Mouse (Mus musculus) layer of hippocampus, adult 9-11 months (tissue): Measurements from ENCODE around the gene Npas3.

Experiments
- DNase-seq: peaks from one replicate; pipeline ENCODE4 v3.0.0; 2022

The Npas3 gene

DNA sequence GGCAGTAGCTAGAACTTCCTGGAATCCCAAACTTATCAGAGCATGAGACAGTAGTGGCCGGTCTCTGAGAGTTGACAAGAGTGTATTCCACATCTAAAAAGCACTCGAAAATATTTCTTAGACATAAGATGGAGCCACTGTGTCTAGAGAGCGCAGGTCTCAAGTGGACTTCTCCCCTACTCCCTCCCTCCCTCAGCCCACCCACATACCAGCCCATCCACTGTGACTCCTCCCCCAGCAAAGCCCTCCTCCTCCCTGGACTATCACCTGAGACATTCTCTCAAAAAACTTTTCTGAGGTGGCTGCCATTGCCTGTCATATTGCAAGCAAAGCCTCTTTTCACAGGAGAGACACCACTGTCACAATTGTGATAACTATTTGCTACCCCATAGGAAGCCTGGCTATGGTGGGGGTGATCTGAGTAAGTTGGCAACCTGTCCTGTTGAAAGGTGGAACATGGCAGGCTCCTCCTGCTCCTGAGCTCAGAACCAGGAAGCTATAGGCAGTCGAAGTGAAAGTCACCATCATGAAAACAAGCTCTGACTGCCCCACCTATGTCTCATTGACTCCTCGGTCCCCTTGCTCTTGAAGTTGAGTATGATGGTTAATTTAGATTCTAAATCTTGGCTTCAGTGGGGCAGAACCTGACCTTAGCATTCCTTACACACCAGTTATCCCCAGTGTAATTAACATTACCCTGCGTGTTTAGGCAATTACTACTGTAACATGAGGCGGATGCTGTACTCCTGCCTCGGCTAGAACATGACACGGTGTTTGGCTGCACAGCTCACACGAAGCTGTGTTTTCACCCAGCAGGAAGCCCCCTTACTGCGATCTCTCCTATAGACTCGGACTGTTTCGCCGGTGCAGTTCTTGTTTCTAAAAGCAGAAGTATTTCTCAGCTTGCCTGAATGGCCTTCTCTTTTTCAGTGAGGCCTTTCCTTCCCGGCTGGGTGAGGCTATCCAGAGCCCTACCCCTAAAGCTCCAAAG is 751.5 kb downstream of the Npas3 start:
- DNase-seq = no peak

DNA sequence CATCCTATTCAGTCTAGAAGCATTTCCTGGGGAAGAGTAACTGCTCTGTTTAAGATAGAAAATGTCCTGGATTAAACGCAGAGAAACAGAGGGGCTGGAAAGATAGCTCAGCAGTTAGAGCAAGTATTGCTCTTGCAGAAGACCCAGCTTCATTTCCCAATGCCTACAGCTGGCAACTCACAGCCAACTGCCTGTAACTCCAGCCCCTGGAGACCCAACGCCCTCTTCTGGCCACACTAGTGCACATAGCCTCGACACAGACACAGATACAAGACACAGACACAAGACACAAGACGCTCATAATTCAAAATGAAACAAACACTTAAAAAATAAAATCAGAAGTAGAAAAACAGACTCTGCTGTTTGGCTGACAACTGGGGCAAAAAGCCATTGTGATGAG is 754.0 kb downstream of the Npas3 start:
- DNase-seq = no peak

DNA sequence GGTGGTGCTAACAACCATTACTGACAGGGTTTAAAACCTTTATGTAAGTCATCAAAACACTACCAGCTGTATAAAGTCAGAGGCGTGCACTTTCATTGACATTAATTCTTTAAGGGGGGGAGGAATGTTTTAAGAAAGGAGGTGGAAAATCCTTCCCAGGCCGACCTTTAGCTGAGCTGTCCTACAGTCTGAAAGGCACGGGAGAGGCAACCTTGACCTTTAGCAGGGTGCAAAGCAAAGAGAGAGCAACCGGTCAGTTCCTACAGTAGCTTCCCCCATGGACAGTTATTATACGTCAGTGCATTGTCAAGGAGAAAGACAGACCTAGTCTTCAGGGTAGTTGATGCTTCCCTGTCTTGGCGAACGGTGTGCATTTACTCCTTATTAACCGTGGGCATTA is 756.1 kb downstream of the Npas3 start:
- no peak for DNase-seq

DNA sequence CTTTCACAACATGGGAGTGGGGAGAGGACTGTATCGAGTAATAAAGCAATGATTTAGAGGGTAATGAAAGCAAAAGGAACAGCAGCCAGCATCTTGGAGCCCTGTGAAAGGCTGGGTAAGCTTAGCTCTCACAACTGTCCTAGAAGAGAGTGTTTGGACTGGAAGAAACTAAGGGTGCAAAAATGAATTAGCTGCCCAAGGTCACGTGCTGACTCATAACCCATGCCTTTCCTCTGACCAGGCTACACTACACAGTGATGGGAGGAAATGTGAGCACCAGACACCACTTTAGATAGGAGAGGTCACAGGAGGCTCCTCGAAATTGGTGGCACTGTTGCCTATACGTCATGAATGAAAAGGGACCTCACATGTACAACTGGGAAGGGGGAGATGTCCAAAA is 757.1 kb downstream of the Npas3 start:
- DNase-seq = no peak

DNA sequence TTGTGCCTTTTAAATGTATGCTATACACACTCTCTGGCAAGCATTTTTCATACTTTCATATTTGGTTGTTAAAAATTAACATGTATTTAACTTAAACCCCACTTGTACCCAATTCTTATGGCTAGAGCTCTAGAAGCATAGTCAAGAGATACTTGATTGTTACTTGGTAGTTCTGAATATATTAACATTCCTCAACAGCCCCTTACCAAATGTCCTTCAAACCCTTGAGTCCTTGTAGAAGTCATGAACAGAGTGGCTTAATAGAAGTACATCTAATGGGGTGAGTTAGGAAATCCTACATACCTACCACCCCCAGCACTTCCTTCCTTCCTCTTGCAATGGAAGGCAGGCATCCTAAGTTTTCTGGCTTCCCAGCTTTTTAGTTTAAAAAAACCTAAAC is 766.8 kb downstream of the Npas3 start:
- DNase-seq = no peak

DNA sequence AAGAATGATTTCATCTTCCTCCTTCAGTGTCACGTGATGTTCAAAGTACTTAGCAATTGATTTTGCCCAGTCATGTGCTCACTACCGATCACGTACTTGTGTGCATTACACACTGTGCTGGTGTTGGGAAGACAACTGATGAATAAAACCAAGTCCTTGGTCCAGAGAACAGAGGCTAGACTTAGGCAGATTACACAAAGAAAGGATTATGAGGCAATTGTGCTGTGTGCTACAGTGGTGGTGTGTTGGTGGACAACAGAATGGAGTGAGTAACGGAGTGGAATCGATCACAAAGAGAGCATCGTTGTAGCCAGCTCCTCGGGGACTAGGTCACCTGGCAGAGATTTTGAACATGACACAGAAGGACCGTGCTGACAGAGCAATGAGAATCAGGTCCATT is 769.5 kb downstream of the Npas3 start:
- no peak for DNase-seq

DNA sequence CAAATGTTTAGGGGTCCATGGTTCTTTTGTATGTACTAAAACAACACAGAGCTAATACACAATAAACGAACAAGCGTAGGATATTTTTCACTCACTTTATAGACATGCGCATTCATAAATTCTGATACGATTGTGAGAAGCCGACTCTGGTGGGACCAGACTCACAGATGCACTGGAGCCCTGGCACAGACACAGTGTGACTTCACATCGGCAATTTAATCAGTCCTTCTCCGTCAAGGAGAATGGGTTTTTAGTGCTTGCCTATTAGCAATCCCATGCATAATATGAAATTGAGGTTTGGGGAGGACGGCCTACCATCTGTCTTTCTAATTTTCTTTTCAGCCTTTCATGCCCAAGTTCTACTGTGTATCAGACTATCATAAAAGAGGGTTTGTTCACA is 771.5 kb downstream of the Npas3 start:
- no peak for DNase-seq

DNA sequence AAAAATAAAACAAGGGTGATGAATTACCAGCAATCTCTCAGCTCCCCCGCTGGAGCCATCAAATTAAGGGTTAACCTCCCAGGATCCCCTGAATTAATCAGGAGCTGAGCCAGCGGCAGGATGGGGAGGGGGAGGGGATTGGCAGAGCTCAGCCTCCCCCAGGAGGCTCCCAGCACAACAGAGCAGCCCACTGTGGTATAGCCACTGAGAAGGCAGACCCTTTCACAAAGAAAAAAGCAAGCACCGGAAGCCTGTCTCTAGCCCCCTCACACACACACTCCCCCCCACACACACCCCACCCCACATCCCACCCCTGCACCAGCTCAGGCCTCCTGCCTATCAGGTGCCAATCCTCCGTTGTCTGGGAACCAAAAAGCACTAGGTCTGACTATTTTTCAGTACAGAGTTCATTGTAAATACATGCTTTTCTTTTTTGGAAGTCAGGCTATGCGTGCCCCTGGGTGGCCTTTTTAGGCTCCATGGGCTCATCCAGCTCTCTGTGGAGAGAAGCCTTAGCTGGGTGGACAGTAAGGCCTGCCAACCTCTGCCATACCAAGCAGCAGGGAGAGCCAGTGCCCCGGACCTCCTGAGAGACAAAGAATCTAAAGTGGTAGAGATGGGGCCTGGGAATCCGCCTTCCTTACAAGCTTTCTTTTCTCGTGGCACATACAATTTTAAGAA is 786.3 kb downstream of the Npas3 start:
- no peak for DNase-seq

DNA sequence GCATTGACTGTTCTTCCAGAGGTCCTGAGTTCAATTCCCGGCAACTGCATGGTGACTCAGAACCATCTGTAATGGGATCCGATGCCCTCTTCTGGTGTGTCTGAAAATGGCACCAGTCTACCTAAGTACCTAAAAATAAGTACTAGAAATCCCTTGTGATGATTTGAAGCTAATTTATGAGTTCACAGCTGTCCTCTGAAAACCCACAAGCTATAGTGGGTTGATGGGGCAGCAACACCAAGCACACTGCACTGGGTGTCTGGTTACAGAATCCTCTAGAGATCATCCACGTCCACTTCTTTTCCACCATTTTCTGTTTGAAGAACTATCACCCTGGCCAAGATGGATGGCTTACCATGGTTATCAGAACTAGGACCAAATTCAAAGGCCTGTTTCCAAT is 789.1 kb downstream of the Npas3 start:
- DNase-seq = no peak

DNA sequence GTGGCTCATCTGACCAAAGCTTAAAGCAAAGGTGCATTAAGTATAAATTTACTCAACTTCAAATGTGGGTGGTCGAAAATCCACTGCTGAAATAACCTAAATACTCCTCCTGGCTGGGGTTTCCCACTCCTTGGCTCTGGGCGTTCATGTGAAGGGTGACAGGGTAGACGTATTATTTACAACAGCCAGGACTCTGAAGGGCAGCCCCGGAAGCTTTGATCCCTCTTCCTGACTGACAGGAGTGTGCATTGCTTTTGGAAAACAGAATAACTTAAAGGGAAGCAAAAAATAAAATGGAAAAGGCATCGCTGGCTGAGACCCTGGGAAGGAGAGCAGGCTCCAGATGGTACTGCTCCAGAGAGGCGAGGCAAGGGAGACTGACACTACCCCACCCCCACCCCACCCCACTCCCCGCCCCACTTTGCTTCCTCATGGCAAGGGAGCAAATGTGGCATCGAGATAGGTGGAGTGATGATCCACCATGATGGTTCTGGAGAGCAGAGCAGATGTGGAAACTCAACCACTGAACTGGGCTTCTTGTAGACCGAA is 794.6 kb downstream of the Npas3 start:
- DNase-seq = no peak

DNA sequence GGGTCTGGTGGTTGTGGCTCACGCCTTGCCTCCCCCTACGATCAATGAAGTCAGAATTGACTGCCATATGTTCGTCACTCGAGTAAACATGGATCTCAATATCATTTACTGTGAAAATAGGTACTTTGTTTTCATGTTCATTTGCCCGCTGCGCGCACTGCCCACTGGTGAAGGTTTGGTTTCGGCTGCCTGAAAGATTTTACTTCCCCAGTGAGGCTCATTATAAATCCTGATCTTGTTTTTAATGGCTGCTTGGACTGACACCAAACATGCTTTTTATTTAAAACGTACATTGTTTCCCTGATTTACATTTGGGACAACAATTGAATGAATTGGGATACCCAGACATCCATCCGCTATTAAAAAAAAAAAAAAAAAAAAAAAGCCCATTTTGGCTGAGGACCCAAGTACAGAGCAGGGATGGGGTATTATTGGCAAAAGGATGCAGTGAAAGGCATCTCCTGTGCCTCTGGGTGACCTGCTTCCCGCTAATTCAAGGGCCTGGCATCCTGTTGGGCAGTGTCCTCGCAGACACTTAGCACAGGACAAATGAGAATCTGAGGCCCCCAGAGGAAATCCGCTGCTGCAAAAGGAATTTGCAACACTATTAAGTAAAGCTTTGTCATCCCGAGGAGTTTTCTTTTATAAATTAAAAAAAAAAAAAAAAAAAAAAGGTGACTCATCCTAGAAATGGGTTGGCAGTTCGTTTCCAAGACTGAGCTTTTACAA is 796.3 kb downstream of the Npas3 start:
- no peak for DNase-seq

DNA sequence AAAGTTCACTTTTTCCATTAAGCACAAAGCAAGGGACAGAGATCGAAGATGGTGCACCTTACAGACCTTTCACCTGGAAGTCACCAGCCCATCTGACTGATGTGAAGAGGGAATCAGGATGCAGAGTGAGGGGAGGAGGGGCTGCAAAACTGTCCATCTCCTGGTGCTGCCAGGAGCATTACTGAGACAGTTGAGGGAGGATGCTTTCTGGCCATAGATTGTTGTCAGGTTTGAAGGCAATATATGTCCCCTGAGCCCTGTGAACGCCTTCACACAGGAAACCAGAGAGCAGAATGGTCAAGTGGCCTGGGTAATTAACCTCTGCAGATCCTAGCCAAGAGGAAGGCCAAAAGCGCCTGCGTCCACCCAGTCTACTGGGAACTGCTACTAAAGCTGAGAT is 796.9 kb downstream of the Npas3 start:
- no peak for DNase-seq

DNA sequence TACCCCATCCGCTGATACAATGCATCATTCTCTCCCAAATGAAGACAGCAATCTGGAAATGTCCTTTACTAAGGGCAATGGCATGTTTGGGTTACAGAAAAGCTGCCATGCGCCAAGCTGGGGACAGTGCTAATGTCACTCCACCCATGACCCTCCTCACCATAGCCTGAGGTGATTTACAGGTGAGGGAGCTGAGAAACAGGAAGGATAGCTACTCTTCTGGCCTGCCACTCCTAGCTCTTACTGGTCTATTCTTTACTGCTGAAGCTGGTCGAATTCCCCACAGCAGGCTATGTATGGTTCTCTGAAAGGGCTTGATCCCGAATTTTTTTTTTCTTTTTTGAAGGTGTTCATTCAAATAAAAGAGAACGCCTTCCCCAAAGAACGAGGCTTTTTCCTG is 798.3 kb downstream of the Npas3 start:
- DNase-seq = no peak

DNA sequence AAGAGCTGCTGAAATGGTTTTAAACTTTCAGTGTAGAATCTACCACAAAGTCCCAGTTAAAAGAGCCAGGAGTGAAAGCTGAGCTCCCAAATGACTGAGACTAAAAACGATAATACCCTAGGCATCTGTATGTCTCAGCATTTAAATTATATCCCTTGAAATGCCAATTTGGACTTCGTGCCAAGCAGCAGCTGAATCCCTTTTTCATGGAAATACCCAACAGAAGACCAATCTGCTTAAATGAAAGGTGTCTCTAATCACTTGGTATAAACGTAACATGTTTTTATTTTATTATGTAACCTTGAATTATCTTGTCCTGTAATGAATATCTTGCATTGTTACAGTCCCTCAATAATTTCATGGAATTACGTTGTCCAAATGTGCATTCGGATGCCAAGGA is 799.6 kb downstream of the Npas3 start:
- no peak for DNase-seq

DNA sequence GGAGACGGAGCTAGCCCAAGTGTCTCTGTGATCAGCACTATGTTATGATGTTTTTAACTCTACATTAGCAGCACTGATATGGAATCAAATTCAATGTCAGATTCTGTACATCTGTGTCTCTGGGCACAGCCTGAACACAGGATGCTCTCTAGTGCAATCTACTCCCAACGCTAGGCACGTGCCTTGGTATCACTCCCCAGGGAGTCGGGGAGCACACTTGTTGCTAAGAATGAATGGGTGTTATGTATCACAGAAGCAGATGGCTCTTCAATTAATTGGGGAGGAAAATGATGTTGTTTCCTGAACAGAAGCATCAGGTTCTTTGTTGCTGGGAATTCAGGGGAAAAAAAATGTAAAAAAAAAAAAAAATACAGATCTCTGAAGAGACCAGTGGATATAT is 801.4 kb downstream of the Npas3 start:
- peak; percentile 32 for DNase-seq

DNA sequence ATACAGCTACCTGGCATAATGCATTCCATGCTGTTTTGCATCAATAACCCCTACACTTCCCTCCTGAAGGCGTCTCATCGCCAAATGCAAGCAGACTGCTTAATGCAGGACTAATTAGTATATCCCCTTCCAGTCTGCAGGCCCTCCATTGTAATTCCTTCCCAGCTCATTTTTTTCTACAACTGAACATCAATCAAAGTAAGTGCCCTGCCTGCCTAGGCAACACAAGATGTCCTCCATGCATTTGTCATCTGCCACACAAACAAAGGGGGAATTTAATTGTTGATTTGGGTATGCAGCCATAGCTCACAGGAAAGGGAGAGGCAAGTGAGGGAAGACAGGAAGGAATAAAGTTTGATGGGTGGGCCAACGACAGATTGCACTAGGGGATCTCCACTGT is 804.5 kb downstream of the Npas3 start:
- no peak for DNase-seq

DNA sequence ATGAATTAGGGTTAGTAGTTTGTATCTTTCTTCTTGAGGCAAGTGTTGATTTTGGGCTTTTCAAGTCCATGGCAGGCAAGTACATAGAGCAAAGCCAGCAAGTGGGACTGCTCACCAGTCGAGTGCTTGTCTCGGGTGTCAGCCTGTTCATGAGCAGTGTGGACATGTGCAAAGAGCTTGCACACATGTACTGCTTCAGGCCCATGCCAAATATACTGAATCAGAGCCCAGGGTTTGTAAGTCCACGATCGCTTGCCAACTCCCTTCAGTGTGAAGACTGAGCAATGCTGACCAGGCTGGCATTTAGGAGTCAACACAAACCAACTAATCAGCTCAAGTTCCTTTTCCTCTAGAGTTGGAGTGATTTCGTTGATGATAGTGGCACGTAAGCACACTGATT is 805.1 kb downstream of the Npas3 start:
- no peak for DNase-seq

DNA sequence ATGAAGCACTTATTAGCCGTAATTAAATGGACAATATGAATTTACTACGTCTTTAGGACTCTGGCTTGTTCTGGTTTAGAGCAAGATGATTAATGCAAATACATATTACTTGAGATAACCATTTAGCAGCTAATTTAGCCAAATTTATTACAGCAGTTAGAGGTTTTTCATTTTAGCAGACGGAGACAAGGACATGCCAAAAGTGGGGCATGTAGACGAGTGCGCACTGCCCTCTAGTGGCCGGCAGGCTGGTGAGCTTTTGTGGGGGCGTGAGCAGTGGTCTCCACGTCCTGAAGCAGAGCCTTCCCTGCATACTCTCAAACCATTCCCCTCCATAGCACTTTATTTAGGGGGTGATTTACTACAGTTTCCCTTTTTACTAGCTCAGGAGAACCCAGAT is 812.3 kb downstream of the Npas3 start:
- DNase-seq = peak; percentile 45

DNA sequence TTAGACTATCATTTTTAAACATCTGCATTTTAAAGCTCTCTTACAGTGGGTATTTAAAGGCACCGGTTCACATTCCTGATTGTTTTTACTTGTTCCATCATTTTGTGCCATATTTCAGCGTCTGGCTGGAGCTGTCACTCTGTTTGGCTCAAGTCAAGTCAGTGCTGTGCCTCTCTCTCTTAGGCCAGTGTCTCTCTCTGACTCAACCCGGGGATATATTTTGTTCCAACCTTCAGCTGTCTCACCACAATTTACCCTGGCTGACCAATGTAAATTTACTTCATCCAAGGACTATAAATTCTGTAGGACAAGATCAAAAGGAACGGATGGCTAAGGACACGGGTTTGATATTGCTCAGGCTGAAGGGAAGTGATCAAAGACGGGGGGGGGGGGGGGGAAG is 812.7 kb downstream of the Npas3 start:
- no peak for DNase-seq

DNA sequence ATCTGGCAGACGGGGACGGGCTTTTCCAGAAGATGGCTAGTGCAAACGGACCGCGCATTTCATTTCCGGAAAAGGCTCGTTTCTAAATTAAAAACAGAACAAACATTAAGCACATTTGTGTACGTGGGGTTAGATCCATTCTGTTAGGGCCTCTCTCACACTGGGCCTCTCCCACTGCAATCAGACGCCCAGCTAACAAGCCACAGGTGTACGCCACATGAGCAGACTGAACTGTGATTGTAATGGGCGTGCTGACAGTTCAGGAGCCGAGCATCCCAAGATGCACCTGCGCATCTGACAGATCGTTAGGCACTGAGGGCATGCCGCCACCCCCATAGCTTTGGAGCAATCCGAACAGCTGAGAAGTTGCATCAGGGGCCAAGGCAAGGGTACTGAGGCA is 816.5 kb downstream of the Npas3 start:
- DNase-seq = no peak

DNA sequence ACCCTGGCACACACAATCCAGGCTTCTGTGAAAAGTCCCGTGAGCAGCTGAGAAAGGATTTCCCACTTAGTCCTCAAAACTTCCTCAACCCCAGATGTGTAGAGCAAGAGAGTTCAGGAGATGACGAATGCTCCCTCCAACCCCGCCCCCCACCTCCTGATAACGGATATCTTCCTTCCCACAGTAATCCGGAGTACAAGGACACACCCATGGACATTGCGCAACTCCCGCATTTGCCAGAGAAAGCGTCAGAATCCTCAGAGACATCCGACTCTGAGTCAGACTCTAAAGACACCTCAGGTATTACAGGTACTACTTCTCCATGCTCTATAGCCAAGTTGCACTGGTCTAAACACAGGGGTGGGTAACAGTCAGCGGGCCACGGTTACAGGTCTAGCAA is 817.1 kb downstream of the Npas3 start:
- DNase-seq = no peak

DNA sequence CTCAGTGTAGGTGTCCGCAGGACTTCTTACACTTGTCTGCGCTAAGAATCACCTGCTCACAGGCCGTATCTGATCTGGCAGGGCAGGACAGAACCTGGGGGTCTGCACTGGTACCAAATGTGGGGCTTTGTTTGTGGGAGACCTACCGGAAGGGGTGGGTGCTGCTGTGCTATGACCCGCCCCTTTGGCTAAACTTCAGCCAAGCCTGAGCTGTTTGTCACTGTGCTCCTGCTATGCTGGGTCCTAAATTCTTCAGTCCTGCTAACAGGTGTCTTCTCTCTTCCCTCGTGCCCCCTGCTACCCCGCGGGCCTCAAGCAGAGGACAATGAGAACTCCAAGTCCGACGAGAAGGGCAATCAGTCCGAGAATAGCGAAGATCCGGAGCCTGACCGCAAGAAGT is 818.9 kb downstream of the Npas3 start:
- DNase-seq = no peak
